Mouse (Mus musculus): ENCODE data around the gene Iqgap1. TPM values are rescaled to one million over a fixed set of nuclear protein-coding genes. Genes with fewer than 3 reads are reported as not detected.
A peak's percentile ranks its signal among the peaks of the same experiment; 100 is the strongest.

Gene Iqgap1
- total RNA-seq, 2 experiments from 2014 or later, result 16.8 to 18.8 TPM

DNA sequence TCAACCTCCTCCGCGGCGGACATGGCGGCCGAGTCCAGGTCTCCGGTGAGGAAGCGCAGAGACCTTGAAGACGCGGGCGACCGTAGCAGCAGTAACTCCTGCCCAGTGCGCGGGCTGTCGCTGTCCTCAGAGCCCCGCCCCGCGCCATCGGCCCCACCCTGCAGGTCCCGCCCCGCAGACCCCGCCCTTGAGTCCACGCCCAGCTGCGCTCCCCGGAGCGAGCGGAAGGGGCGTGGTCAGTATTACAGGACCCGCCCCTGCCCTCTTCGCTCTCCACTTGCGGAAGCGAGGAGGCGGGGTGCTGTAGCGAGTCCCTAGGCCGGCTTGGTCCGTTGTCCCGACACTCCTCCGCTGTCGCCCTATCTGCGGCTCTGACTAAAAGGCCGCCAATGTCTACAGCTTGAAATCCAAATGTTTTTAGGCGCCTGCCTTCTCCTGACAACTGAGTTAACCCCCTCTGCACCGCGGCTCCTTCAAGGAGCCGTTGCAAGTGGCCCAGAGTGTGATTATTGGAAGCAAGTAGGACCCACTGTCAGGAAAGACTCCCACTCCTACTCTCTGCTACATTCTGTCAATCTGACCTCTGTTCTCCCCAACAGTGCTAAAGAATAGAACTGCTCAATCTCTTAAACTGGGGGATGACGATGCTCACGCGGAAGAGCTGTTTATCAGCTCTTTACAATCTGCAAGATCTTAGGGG lies 22.5 kb downstream of the Iqgap1 start:
- DNase-seq, result peak; percentile 96

GRCm38 (mm10) chr7:80802412-80803160 lies 23.2 kb downstream of the Iqgap1 start:
- no peak for DNase-seq

- no peak for DNase-seq
Observed at GRCm38 (mm10) chr7:80799307-80799706, 26.5 kb downstream of the Iqgap1 start.

DNA sequence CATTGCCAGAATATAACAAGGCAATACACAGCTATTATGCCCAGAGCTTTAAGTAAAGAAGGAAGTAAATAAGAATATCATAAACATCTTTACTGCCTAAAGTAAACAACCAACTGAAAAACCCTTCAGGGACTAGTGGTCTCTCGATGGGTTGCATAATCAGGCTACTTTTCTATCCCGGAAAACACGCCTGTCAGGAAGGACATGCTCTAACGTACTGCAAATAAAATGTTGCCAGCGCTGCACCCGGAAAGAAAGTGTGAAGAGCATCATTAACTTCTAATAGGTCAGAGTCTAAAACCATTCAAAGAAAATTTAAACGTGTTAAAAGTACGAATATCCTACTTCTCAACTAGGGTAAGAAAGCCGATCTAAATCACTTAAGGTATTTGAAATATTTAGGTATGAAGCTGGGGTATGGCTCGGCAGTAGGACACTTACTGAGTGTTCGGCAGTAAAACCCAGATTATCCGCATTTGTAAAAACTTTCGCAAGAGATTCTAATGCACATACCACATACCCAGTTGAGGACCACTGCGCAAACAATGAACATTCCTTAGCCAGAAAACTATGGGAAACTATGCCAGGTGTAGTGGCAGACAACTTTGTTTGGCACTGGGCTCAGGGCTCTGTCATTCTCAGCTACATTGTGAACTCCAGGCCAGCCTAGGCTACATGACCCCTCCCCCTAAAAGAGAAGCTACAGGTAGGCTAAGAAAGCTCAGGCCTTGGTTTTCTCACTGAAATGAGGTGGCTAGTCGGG lies 28.8 kb downstream of the Iqgap1 start:
- no peak for DNase-seq

DNA sequence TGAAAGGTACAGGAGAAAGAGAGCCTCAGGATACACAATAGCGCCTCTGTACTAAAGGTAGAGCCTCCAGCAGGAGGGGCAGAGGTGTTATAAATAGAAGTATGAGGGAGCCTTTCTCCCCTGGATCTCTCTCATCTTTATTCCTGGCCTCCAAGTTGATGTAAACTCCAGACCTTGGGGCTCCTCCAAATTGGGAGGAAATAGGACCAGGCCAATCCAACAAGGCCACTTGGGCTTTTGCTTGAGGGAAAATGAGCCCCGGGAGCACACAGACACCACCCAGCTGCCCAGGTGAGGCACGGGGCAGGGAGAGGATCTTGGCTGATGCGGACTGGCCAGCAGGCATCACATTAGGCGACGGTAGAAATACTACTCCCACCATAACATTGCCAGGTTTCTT lies 29.5 kb downstream of the Iqgap1 start:
- DNase-seq, result peak; percentile 36

DNA sequence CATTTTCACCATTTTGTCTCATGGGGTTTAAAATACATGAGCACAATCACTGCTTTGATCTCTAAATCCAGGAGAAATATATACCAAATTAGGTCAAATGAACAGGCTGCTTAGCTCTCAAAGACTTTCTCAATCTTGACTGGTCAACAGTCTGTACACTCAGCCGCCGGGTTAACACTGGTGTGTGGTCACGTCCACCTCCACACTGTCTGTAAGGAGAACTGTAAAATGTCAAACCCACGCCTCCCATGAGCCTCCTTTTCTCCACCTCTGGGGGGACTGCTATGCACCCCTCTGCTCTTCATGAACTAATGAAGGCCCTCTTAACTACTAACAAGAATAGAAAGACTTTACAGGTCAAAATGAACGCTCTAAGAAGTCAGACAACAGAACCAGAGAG lies 36.2 kb downstream of the Iqgap1 start:
- DNase-seq, result no peak

DNA sequence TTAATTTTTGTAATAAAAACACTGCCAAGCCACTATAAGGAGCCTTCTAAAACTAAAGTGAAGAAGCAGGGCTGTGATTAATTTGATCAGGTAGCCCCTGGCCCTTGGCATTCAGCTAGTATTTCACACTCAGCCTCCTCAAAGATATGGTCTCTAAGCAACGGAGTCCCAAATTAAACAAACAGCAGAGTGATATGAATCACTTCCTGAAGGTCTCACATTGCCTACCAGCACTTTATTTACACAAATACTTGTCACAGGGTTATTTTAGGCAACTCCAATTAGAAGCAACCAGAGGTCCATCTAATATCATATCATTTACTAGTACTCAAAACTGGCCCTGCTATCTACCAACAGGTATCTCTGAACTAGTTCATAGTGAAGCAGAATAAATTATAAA lies 36.7 kb downstream of the Iqgap1 start:
- DNase-seq, result no peak

GRCm38 (mm10) chr7:80788002-80788401 lies 37.8 kb downstream of the Iqgap1 start:
- DNase-seq, result no peak

- peak; percentile 60 for DNase-seq
Observed at GRCm38 (mm10) chr7:80786746-80787145, 39.0 kb downstream of the Iqgap1 start.

- DNase-seq, result no peak
Observed at GRCm38 (mm10) chr7:80783841-80784240, 41.9 kb downstream of the Iqgap1 start.

- DNase-seq, result no peak
Observed at GRCm38 (mm10) chr7:80782155-80783109, 43.3 kb downstream of the Iqgap1 start.

- peak; percentile 50 for DNase-seq
Observed at GRCm38 (mm10) chr7:80781444-80782120, 44.2 kb downstream of the Iqgap1 start.

- peak; percentile 63 for DNase-seq
Observed at GRCm38 (mm10) chr7:80778958-80779669, 46.7 kb downstream of the Iqgap1 start.

DNA sequence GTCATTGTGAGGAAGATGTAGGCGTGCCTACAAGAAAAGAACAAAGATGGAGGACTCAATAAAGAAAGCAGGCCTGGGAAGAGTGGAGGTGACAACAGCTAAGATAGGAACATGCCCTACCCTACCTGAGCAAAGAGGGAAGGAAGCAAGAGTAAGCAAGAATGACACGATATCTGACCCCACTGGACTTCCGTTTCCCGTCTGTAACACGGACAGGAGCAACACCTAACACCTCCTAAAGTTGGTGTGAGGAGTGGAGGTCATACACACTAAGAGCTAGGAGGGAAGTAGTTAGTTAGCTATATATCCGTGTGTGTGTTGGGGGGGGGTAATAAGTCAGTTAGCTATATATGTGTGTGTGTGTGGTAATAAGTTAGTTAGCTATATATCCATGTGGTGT lies 47.4 kb downstream of the Iqgap1 start:
- no peak for DNase-seq

DNA sequence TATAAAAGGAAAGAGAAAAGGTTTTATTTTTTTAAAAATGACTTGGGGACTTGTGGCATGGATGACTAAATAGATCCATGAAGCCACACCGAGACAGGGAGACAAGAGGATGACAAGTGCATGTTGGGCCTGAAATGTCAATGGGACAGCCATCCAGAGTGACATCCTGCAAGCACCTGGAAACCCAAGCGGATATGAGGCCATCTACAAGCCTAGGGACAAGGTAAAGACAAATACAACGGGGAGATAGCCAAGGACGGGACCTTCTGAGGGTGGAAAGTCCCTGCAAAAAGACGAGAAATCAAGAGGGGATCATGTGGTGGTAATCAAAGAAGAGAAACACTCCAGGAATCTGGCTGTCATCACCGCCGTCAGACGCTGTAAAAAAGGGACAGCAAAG lies 48.6 kb downstream of the Iqgap1 start:
- no peak for DNase-seq

DNA sequence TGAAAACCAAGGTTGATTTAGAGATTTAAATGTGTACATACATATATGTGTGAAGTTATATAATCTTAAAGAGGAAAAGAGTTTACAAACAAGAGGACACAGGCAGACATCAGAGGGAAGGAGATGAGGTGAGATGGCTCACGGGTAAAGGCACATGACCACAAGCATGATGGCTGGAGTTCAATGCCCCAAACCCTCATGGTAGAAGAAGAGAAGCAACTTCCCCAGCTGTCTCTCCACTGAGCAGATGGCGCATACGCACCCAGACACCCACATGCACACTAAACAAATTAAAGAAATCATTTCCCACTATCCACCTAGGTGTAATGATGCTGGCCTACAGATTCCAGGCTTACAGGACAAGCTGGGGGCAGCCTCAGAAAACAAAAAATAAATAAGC lies 49.7 kb downstream of the Iqgap1 start:
- DNase-seq, result no peak

DNA sequence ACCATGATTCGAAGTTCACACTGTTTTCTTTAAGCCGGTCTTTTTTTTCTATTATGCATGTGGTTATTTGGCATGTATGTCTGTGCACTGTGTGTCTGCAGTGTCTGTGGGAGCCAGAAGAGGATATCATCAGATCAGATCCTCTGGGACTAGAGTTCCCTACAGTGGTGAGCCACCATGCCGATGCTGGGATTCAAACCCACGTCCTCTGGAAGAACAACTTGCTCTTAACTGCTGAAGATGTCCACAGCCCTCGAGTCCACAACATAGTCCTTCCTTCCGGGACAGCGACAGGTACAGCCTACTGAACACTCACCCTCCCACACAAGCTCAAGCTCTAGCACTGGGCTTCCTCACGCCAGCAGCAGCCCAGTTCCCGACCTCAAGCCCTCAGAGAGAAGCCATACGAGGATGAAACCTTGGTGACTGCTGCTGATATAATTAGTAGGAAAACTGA lies 50.3 kb downstream of the Iqgap1 start:
- no peak for DNase-seq

GRCm38 (mm10) chr7:80774615-80775447 lies 50.9 kb downstream of the Iqgap1 start:
- DNase-seq, result no peak

- no peak for DNase-seq
Observed at GRCm38 (mm10) chr7:80773834-80774614, 51.8 kb downstream of the Iqgap1 start.
